Mouse (Mus musculus) bone marrow, adult 2 months (tissue): ENCODE results near the gene Helz.

ENCODE experiments used
- CTCF ChIP-seq: fragments of 200-500 bp; IDR thresholded peaks from 2 replicates; pipeline ENCODE4 v1.5.1; 2011; ENCODE audit warnings: low read length, control low read depth; ENCODE audit not compliant: control insufficient read depth, insufficient read depth
- POLR2A ChIP-seq: fragments of 200-500 bp; IDR thresholded peaks from 2 replicates; pipeline ENCODE4 v1.6.1; 2011; ENCODE audit warnings: low read depth, mild to moderate bottlenecking, control low read depth, low read length, borderline replicate concordance; ENCODE audit not compliant: control insufficient read depth

DNA sequence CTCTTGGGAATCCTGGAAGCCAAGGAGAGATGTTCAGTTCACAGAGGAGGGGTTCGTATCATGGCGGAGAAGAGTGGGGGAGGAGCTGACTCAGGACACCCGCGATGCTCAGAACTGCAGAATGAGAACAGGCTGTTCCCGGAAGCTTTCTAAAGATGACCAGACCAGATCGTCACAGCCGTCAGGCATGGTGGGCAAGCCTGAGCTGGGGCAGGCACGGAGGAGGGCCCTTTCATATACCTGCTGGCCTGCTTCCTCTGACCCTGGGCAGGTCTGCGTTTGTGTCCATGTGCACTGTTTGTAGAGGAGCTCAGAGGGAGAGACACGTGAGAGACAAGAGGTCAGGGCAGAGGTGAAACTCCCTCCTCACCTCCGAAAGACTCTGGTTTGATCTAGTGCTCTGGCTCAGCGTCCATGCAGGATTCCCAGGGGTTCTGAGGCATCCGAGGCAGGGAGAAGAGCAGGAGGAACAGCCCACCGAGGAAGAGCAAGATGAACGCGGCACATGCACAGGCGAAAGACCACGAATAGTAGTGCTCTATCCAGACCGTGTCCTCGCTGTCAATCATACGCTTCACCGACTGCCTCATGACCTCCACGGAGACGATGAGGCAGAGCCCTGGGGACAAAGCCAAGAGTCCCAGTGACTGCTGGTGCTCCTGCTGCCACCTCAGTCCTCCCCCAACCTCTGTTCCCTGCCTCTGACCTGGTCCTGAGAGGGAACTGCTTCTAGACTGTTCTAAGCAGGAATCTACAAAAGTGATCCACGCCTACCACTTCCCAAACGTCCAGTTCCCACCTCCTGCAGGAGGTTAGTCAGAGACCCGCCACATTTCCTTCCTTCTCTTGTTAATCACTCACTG lies 155.8 kb downstream of the Helz start:
- no peak for TF ChIP-seq CTCF
- TF ChIP-seq POLR2A, result no peak
